Mouse (Mus musculus): Measurements from ENCODE around the gene Arsj.
A peak's percentile ranks its signal among the peaks of the same experiment; 100 is the strongest.

Gene Arsj

GRCm38 (mm10) chr3:126363568-126364505 is at the start of gene Arsj:
Gene Arsj (plus strand): TSS chr3:126363684.
- peak; percentile 56 for DNase-seq (ENCODE audit: low spot score)

- DNase-seq (ENCODE audit: low spot score), result no peak
These were observed 38.5 kb upstream of the Arsj start for GRCm38 (mm10) chr3:126324872-126325498.

- DNase-seq (ENCODE audit: low spot score), result peak; percentile 87
These were observed 37.4 kb upstream of the Arsj start for GRCm38 (mm10) chr3:126325891-126326627.

- DNase-seq (ENCODE audit: low spot score), result no peak
These were observed 36.7 kb upstream of the Arsj start for GRCm38 (mm10) chr3:126326628-126327325.

GRCm38 (mm10) chr3:126335329-126335728 is 28.2 kb upstream of the Arsj start:
- DNase-seq (ENCODE audit: low spot score), result no peak

GRCm38 (mm10) chr3:126344745-126345144 is 18.7 kb upstream of the Arsj start:
- DNase-seq (ENCODE audit: low spot score), result no peak

- no peak for DNase-seq (ENCODE audit: low spot score)
These were observed 3.7 kb upstream of the Arsj start for GRCm38 (mm10) chr3:126359760-126360159.

GRCm38 (mm10) chr3:126362392-126362791 is 1.1 kb upstream of the Arsj start:
- no peak for DNase-seq (ENCODE audit: low spot score)

GRCm38 (mm10) chr3:126362931-126363525 is 456 bp upstream of the Arsj start:
- DNase-seq (ENCODE audit: low spot score), result no peak

- no peak for DNase-seq (ENCODE audit: low spot score)
These were observed 1.1 kb downstream of the Arsj start for GRCm38 (mm10) chr3:126364555-126364954.

GRCm38 (mm10) chr3:126370571-126370970 is 7.1 kb downstream of the Arsj start:
- no peak for DNase-seq (ENCODE audit: low spot score)

GRCm38 (mm10) chr3:126372815-126373545 is 9.5 kb downstream of the Arsj start:
- peak; percentile 49 for DNase-seq (ENCODE audit: low spot score)

GRCm38 (mm10) chr3:126373721-126374120 is 10.2 kb downstream of the Arsj start:
- DNase-seq (ENCODE audit: low spot score), result no peak

- no peak for DNase-seq (ENCODE audit: low spot score)
These were observed 15.8 kb downstream of the Arsj start for GRCm38 (mm10) chr3:126379252-126379651.

- no peak for DNase-seq (ENCODE audit: low spot score)
These were observed 16.2 kb downstream of the Arsj start for GRCm38 (mm10) chr3:126379702-126380101.

GRCm38 (mm10) chr3:126383276-126383675 is 19.8 kb downstream of the Arsj start:
- no peak for DNase-seq (ENCODE audit: low spot score)

- DNase-seq (ENCODE audit: low spot score), result peak; percentile 59
These were observed 21.4 kb downstream of the Arsj start for GRCm38 (mm10) chr3:126384657-126385438.

GRCm38 (mm10) chr3:126397451-126397850 is 34.0 kb downstream of the Arsj start:
- DNase-seq (ENCODE audit: low spot score), result peak; percentile 51

- DNase-seq (ENCODE audit: low spot score), result no peak
These were observed 34.6 kb downstream of the Arsj start for GRCm38 (mm10) chr3:126397985-126398630.

Data from adipocyte (in vitro differentiated cells).